Mouse (Mus musculus): ENCODE results near the gene Vps11.

- TF ChIP-seq POLR2A (IDR thresholded peaks at IDR 0.05; ENCODE audit: borderline replicate concordance, low read depth, low read length), result no peak
- no peak for TF ChIP-seq CTCF (IDR thresholded peaks at IDR 0.05; ENCODE audit: low read depth, low read length)
Measured at GRCm38 (mm10) chr9:44387221-44387620, 25.8 kb upstream of the Vps11 start.
